Mouse (Mus musculus) megakaryocyte, embryonic 14.5 days (primary cell): ENCODE results near the gene Chst3.

Experiments used
- FLI1 ChIP-seq: IDR thresholded peaks from 2 replicates; pipeline ENCODE4 v1.6.1; 2012; ENCODE audit warnings: low read length, inconsistent platforms, mixed read lengths
- GATA1 ChIP-seq: IDR thresholded peaks from 3 replicates; pipeline ENCODE4 v1.6.1; 2012; ENCODE audit warnings: mixed read lengths, low read length, inconsistent platforms, borderline replicate concordance

DNA sequence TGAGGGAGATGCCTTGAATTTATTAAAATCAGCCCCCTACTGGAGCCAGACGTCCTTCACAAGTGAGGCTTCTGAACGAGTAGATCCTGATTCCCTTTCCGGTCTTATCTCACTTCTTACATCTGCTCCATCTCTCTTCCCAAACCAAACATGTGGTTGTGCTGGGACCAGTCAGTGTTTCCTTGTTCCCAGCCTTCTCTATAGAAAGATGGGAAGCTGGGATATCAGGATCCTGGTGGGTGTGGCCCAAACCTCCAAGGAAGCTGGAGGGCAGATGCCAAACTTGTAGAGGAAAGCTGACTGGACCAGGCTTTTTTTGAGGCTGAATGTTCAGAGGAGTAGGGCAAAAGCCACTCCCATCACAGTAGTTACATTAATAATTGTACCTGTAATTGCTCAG, 44.6 kb downstream of the Chst3 start:
- TF ChIP-seq GATA1 (no peak), FLI1 (no peak)
